Mouse (Mus musculus) stomach, embryonic 15.5 days (tissue): Measurements from ENCODE around the gene Serpina3c. TPM values are rescaled to one million over a fixed set of nuclear protein-coding genes. Genes with fewer than 3 reads are reported as not detected.

Experiments used
- ATAC-seq: fragments of 200-750 bp; cut with Nextera tagmentation; 2 replicates; pipeline ENCODE4 v1.8.0; 2017; ENCODE audit warnings: low read depth, moderate number of reproducible peaks, moderate TSS enrichment; ENCODE audit not compliant: insufficient read depth, low FRiP score
- H3K27ac ChIP-seq: fragments of 300-500 bp; sonication (generic); 2 replicates; pipeline ENCODE4 v1.5.1; 2015; ENCODE audit warnings: mild to moderate bottlenecking, inconsistent platforms
- H3K27me3 ChIP-seq: fragments of 300-500 bp; sonication (generic); replicated peaks from 2 replicates; pipeline ENCODE4 v1.6.1; 2015; ENCODE audit warnings: inconsistent platforms
- H3K36me3 ChIP-seq: fragments of 300-500 bp; sonication (generic); 2 replicates; pipeline ENCODE4 v1.6.1; 2015; ENCODE audit warnings: inconsistent platforms
- H3K4me1 ChIP-seq: fragments of 300-500 bp; sonication (generic); 2 replicates; pipeline ENCODE4 v1.6.1; 2015; ENCODE audit warnings: inconsistent platforms
- H3K4me2 ChIP-seq: fragments of 300-500 bp; sonication (generic); 2 replicates; pipeline ENCODE4 v1.6.1; 2015; ENCODE audit warnings: mild to moderate bottlenecking, inconsistent platforms
- H3K4me3 ChIP-seq: fragments of 300-500 bp; sonication (generic); replicated peaks from 2 replicates; pipeline ENCODE4 v1.5.1; 2015; ENCODE audit warnings: inconsistent platforms
- H3K9ac ChIP-seq: fragments of 300-500 bp; sonication (generic); 2 replicates; pipeline ENCODE4 v1.6.1; 2015; ENCODE audit warnings: inconsistent platforms
- H3K9me3 ChIP-seq: fragments of 300-500 bp; sonication (generic); 2 replicates; pipeline ENCODE4 v1.6.1; 2016; ENCODE audit warnings: inconsistent platforms
- WGBS: fragments of 180-500 bp; shearing (Covaris S2); methylation state at CpG from one replicate; pipeline ENCODE4 v1.1.7; 2015; 5-methylcytosine and 5-hydroxymethylcytosine counted together
- polyA plus RNA-seq: library from polyadenylated mRNA; unstranded; fragments of >200 nt; fragmentation: Nextera tagmentation; extraction: Ambion mirVana; gene quantifications from 2 replicates; pipeline ENCODE4 v1.2.1, GENCODE M21; 2015

Serpina3c gene
- polyA plus RNA-seq, 1 experiment from 2014 or later, result not detected

DNA sequence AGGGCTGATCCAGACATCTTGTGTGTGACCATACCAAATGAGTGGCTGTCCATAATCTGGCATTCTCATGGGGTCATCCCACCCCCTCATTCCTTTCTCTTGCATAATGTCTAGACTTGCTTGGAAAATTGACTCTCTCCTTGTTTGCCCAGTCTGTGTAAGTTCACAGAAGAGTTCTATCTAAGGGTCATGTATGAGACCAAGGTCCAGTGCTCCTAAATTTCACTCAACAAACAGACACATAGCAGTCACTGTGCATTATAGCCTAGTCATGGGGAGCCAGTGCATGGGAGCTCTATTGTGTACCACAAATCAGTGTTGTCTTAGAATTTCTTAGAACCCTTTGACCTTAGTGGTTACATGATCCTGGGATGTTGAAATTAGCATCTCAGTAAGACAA, 46.8 kb downstream of the Serpina3c start:
- no peaks in the 10 kb centered on the region for H3K4me1 ChIP-seq
- no peaks in the 10 kb centered on the region for H3K36me3 ChIP-seq
- H3K4me2 ChIP-seq, result no peak overlapping the region
- H3K27ac ChIP-seq, result no peak overlapping the region
- H3K4me3 ChIP-seq, result no peak overlapping the region
- no peak; the same call in 1 of the 2 replicates for ATAC-seq
- no peaks in the 10 kb centered on the region for H3K9me3 ChIP-seq
- H3K9ac ChIP-seq, result no peak overlapping the region
- H3K27me3 ChIP-seq, result no peaks in the 10 kb centered on the region

DNA sequence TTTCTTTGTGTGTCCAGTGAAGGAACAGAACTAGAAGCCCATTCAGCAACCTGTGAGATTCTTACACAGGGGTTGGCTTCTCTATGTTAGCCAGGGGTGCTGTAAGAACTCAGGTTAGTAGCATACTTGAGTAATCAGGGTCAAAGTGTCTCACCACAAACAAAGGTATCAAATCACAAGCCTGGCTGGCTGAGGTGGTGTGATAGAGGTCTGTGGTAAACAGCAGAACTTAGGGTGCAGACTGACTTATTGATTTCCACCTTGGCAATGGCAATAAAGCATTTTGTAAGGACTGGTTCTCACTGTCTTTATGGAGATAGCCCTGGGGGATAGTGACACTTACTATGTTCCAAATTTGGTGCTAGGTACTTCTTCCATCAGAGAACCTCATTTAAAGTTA, 47.8 kb downstream of the Serpina3c start:
- no peaks in the 10 kb centered on the region for H3K27me3 ChIP-seq
- H3K9me3 ChIP-seq, result no peaks in the 10 kb centered on the region
- H3K27ac ChIP-seq, result no peak overlapping the region
- H3K4me3 ChIP-seq, result no peak overlapping the region
- ATAC-seq, result no peak
- H3K9ac ChIP-seq, result no peak overlapping the region
- no peaks in the 10 kb centered on the region for H3K36me3 ChIP-seq
- H3K4me2 ChIP-seq, result no peak overlapping the region
- H3K4me1 ChIP-seq, result no peaks in the 10 kb centered on the region

DNA sequence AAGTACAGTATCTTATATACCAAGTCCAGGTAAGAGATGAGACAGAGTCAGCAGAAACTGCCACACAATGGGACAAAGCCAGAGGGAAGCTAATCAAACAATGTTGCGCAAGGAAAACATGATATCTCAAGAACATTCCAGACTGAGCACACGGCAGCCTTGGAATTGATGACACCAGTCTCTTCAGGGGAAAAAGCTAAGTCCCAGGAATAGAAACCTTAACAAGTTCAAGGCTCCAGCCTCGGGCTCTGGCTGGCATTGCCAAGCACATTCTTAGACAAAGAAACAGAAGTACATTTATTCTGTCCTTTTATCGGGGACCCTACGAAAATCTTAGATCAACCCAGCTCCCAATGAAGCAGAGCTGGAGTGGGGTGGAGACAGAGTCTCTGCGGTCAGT, 52.9 kb downstream of the Serpina3c start, which contains the start of gene Serpina5:
Serpina5 (plus strand) TSS at position 346 of the 400 bp plus-strand sequence.
- Histone ChIP-seq H3K27ac (no peak within 1 kb of the TSS), H3K4me2 (no peak within 1 kb of the TSS), H3K9me3 (no peaks in the 10 kb centered on the region), H3K4me3 (no peak within 1 kb of the TSS), H3K9ac (no peak within 1 kb of the TSS), H3K36me3 (no peaks in the 10 kb centered on the region), H3K27me3 (no peaks in the 10 kb centered on the region), H3K4me1 (no peaks in the 10 kb centered on the region)
- no peak for ATAC-seq
- 85% methylated on average over 6 of the region's 6 CpGs for whole genome bisulfite sequencing

Other genes with a start within 250 kb of the Serpina3c start
- gene Serpina1c, start 249.0 kb downstream of the Serpina3c start, polyA plus RNA-seq, result 24.9 and 26.7 TPM in 2 replicates
- gene Serpina1e, start 194.9 kb downstream of the Serpina3c start, polyA plus RNA-seq, result 11.8 and 20.6 TPM in 2 replicates
- gene Serpina11, start 163.9 kb downstream of the Serpina3c start, polyA plus RNA-seq, result 0.21 and 0.87 TPM in 2 replicates
- gene Serpina9, start 140.1 kb downstream of the Serpina3c start, polyA plus RNA-seq, result not detected in 2 replicates
- not detected in 2 replicates for gene Serpina12, start 109.4 kb downstream of the Serpina3c start, polyA plus RNA-seq
- gene Serpina5, start 52.8 kb downstream of the Serpina3c start, polyA plus RNA-seq, result 0.05 TPM in 1 of 2 replicates, not detected in the other
- not detected in 2 replicates for gene Serpina3a, start 41.1 kb downstream of the Serpina3c start, polyA plus RNA-seq
- not detected in 2 replicates for gene Serpina3b, start 25.9 kb downstream of the Serpina3c start, polyA plus RNA-seq
- 0.12 and 0.22 TPM in 2 replicates for gene Serpina3f, start 60.7 kb upstream of the Serpina3c start, polyA plus RNA-seq
- 2.0 and 3.2 TPM in 2 replicates for gene Serpina3g, start 82.4 kb upstream of the Serpina3c start, polyA plus RNA-seq
- gene Serpina3i, start 109.3 kb upstream of the Serpina3c start, polyA plus RNA-seq, result 0.12 TPM in 1 of 2 replicates, not detected in the other
- not detected in 2 replicates for gene Serpina3j, start 160.7 kb upstream of the Serpina3c start, polyA plus RNA-seq
- not detected in 2 replicates for gene Serpina3k, start 184.6 kb upstream of the Serpina3c start, polyA plus RNA-seq
- gene Serpina3m, start 184.6 kb upstream of the Serpina3c start, polyA plus RNA-seq, result not detected in 2 replicates